Mouse (Mus musculus): Measurements from ENCODE around the gene Ndufs7.
A peak's percentile ranks its signal among the peaks of the same experiment; 100 is the strongest.

Ndufs7 gene

DNA sequence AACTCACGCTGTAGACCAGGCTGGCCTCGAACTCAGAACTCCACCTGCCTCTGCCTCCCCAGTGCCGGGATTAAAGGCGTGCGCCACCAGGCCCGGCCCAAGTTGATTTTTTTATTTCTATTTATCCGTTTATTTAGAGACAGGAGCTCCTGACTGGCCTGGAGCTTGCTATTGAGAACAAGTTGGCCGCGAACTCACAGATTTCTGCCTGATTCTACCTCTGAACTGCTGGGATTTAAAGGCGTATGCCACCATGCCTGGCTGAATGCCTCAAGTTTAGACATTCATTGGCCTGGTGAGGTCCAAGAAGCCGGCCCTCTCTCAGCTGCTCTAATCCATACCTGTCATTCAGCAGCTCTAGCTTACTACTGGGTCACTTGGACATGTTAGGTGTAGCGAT lies 13.2 kb downstream of the Ndufs7 start:
- no peak for DNase-seq (ENCODE audit: low read depth, low spot score)

DNA sequence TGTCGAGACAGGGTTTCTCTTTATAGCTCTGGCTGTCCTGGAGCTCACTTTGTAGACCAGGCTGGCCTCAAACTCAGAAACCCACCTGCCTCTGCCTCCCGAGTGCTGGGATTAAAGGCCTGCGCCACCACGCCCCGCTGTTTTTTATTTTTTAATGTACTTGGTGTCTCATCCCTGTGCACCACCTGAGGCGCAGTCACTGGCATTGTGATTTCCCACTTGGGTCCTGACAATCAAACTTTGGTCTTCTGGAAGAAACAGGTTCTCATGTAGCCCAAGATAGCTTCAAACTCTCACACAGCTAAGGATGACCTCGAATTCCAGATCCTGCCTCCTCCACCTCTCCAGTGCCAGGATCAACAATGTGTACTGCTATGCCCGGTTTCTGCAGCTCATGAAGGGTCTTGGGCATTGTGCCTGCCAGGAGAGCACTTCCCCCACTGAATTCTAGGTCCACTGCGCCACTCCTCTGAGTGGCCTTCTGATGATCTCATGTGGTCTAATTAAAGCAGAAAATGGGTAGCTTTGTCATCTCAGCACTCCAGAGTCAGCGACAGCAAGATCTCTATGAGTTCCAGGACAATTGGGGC lies 13.9 kb downstream of the Ndufs7 start:
- DNase-seq (ENCODE audit: low read depth, low spot score), result no peak

- peak; percentile 100 for DNase-seq (ENCODE audit: low read depth, low spot score)
Measured at GRCm38 (mm10) chr10:80264341-80265148, 15.6 kb downstream of the Ndufs7 start.

- DNase-seq (ENCODE audit: low read depth, low spot score), result no peak
Measured at GRCm38 (mm10) chr10:80265149-80265486, 16.2 kb downstream of the Ndufs7 start.

- no peak for DNase-seq (ENCODE audit: low read depth, low spot score)
Measured at GRCm38 (mm10) chr10:80270099-80270498, 21.2 kb downstream of the Ndufs7 start.

DNA sequence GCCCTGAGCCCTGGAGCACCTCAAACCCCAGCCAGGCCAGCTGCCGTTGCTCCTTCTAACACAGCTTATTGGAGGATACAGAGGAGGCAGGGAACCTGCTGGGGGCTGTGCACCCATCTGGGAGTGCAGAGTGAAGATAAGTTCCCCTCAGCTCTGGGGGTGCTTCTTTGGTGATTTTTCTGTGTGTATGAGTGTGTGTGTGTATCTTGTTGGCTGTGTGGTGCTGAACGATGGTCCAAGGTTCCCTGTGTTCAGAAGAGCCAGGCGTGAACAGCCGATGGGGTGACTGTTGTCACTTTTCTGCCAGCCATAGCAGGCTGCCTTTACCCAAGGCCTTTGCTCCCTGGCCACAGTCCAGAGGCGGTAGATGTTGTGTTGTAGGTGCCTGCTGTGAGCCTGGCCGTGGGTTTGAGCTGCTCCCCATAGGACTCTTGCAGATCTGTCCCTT lies 21.8 kb downstream of the Ndufs7 start:
- DNase-seq (ENCODE audit: low read depth, low spot score), result no peak

DNA sequence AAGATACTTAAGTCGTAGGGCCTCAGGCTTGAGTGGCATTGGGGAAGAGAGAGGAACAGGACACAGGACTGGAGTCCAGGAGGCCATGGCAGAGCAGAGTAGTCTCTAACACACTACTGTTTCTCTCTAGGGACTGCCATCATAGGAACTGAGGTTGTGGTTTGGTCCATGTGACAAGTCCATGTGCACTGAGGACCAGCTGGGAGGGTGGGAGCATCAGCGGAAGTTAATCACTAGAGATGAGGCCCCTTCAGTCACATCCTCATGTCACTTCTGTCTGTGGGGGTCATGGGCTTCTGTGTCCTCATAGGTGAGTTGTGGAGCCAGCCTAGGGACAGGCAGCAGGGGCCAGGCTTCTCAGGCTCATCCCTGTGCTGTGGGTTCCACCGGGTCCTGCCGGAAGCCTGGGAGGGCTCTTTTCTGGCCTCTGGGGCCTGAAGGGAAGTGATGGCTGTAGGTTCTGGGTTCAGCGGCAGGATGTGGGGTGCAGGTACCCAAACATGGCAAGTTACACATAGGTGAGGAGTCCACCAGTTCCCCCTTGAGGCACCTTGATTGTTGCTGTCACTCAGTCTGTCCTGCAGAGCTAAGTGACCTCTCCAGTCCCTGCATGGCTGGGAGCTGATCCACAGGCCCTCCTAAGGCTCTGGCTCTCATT lies 22.4 kb downstream of the Ndufs7 start:
- no peak for DNase-seq (ENCODE audit: low read depth, low spot score)

- DNase-seq (ENCODE audit: low read depth, low spot score), result no peak
Measured at GRCm38 (mm10) chr10:80271870-80272585, 23.1 kb downstream of the Ndufs7 start.

GRCm38 (mm10) chr10:80273847-80274246 lies 24.9 kb downstream of the Ndufs7 start:
- no peak for DNase-seq (ENCODE audit: low read depth, low spot score)

- no peak for DNase-seq (ENCODE audit: low read depth, low spot score)
Measured at GRCm38 (mm10) chr10:80276238-80276637, 27.3 kb downstream of the Ndufs7 start.

- DNase-seq (ENCODE audit: low read depth, low spot score), result no peak
Measured at GRCm38 (mm10) chr10:80278390-80278789, 29.5 kb downstream of the Ndufs7 start.

DNA sequence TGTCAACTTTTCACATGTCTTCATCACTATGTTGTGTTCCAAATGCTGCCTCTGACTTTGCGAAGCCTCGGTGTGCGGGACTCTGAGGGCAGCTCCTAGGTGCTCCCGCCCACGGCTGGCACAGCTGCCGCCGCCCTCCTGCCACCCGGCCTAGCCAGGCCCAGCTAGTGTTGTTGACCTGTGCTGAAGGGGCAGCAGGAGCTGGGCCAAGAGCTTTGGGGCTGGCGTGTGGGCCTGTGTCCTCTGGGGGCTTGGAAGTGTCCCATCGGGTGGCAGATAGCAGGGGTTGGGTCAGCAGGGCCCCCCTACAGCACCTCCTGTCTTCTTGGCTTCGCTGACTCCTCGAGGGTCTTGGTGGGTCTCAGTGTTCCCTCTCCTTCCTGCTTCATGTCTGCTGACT lies 30.4 kb downstream of the Ndufs7 start:
- no peak for DNase-seq (ENCODE audit: low read depth, low spot score)

- no peak for DNase-seq (ENCODE audit: low read depth, low spot score)
Measured at GRCm38 (mm10) chr10:80281304-80281703, 32.4 kb downstream of the Ndufs7 start.

DNA sequence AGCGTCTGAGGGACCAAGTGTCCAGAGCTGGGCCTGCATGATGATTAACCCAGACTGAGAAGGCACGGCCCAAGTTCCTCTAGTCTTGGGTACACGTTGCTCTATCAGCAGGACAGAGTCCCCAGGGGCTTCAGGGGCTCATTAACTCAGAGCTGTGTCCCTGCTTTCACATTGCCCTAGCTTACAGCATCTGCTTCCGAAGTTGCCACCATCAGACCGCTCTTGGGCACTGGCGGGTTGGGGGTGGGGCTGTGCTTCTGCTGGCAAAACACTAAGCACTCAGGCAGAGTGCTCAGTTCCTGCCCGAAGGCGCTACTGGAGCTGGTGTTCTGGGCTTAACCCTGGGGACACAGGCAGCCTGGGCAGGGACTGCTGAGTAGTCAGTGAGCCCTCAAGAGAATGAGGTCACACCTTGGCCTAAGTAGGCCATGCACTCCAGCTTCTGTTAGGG lies 33.0 kb downstream of the Ndufs7 start:
- DNase-seq (ENCODE audit: low read depth, low spot score), result no peak

DNA sequence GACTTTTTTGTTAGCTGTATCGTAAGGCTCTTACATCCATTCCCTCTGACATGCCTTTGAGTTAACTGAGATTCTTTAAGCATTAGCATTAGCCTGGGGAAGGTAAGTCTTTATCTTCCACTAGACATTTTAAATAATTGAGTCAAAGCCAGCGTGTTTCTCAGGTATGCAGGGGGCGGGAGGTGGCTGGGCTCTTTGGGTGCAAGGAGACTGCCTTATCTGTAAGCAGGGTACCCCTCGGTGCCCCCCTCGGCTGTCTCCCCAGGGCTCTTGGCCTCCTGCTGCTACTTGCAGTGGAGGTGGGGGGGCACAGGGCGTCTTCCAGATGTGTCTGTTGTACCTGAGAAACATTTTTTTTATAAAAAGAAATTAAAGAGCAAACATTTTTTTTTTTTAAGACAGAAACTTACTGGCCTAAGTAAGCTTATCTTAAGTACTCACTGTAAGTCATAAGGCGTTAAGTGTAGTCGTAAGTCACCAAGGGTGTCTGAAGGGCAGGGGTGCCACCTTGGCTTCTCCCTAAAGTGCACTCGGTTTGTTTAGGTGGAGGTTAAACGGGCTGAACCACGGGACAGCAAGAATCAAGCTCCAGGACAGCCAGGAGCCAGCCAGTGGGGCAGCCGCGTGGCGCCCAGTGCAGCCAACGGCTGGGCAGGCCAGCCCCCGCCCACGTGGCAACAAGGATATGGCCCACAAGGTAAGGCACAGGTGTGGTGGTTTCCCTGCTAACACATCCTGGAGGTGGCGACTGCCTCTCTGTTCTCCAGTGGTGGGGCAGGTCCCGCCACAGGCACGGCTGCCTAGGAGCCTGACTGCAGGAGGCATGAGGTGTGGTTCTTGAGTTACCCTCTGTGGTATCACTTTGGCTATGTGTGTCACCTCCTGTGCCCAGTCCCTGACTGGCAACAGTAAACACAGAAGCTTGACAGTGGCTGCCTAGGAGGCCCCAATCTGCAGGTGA lies 33.8 kb downstream of the Ndufs7 start:
- DNase-seq (ENCODE audit: low read depth, low spot score), result no peak

GRCm38 (mm10) chr10:80285222-80286070 lies 36.5 kb downstream of the Ndufs7 start:
- DNase-seq (ENCODE audit: low read depth, low spot score), result no peak

GRCm38 (mm10) chr10:80288097-80288496 lies 39.2 kb downstream of the Ndufs7 start:
- DNase-seq (ENCODE audit: low read depth, low spot score), result no peak

DNA sequence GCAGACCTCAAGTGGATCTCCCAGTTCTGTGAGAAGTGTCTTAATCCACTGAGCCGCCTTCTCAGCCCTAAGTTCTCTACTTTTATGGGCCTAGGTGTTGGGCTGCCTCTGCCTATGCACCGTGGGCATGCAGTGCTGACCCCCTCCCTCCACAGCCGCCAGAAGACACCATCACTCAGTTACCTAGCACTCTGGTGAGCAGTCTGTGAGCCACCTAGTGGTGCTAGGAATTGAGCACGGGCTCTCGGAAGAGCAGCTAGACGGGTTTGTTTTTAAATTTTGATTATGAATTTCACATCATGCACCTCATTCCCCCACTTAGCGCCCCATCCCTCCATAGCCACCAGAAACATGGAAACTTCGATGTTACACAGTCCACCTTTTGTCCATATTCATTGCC lies 39.7 kb downstream of the Ndufs7 start:
- no peak for DNase-seq (ENCODE audit: low read depth, low spot score)

- peak; percentile 97 for DNase-seq (ENCODE audit: low read depth, low spot score)
Measured at GRCm38 (mm10) chr10:80292251-80293146, 43.6 kb downstream of the Ndufs7 start, which contains the start of gene Rps15. Gene Rps15, plus strand, starts transcription at chr10:80292453.

Measured in mesoderm, embryonic 11.5 days (tissue).